Mouse (Mus musculus) layer of hippocampus, adult 18-20 months (tissue): ENCODE data around the gene Gp1bb. TPM values are rescaled to one million over a fixed set of nuclear protein-coding genes. Genes with fewer than 3 reads are reported as not detected.

Source experiments
- DNase-seq, 2 experiments: peaks; one replicate each; pipeline ENCODE4 v3.0.0; 2022; ENCODE audit warnings: low spot score in 2 of 2
- total RNA-seq, 2 experiments: library from RNA; stranded (reverse); gene quantifications; 2 replicates each; pipeline ENCODE4 v1.2.3; 2021

The Gp1bb gene
- total RNA-seq, 2 experiments from 2014 or later, result 0.97 TPM; not detected in 1

DNA sequence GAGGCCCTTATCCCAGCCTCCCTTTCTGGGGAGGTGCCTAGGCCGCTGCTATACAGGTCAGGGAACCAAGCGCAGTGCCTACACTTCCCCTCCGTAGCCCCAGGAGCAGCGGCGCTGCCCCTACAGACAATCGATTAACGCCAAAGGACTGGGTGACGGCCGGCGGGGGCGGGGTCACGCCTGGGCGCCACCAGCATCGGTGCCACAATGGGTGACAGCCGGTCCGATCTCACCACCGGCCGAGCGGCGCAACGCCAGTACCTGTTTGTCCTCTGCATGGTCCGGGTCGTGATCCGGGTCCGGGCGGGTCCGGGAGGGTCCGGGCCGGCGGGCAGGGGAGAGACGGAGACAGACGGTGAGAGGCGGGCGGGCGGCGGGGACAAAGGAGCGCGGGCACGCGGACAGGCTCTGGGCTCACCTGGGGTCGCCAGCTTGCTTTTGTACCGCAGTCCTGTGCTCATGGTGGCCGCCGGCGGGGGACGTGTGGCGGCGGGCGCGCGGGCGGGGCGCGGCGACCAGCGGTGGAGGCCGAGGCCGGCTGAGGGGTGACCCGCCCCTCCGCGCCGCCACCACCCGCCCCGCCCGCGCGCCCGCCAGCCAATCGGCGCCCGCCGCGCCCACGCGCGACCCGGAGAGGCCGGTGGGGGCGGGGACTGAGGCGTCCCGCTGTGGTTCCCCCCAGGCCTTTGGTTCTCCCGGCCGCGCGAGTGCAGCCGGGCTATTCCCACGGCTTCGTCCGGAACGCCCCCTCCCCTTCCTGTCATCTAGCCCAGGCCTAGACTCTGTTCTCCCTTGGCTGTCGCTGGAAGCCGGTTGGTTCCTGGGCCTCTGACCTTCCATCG, 7.4 kb upstream of the Gp1bb start, which contains the start of gene Sept5:
Gene Sept5, minus strand, starts transcription at position 565 of the 842 bp plus-strand sequence.
- DNase-seq, result peak in 1 of 2 experiments; percentile 66

DNA sequence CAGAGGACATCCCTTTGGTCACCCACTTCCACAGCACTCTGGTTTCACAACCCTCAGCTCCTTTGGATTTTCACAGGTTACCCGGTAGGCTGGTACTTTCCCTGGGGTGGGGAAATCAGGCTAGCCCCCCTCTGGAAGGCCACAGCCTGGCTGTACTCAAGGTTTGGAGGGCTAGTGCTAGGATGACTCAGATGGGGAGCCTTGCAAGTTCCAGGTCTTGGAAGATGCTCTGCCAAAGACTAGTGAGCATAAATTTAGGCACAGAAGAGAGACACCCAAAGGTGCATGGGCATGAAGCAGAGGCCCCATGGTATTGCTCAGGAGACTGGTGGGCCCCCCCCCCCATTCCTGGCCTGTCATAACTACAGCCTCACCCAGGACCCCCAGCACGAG, 6.7 kb upstream of the Gp1bb start:
- DNase-seq, result no peak

DNA sequence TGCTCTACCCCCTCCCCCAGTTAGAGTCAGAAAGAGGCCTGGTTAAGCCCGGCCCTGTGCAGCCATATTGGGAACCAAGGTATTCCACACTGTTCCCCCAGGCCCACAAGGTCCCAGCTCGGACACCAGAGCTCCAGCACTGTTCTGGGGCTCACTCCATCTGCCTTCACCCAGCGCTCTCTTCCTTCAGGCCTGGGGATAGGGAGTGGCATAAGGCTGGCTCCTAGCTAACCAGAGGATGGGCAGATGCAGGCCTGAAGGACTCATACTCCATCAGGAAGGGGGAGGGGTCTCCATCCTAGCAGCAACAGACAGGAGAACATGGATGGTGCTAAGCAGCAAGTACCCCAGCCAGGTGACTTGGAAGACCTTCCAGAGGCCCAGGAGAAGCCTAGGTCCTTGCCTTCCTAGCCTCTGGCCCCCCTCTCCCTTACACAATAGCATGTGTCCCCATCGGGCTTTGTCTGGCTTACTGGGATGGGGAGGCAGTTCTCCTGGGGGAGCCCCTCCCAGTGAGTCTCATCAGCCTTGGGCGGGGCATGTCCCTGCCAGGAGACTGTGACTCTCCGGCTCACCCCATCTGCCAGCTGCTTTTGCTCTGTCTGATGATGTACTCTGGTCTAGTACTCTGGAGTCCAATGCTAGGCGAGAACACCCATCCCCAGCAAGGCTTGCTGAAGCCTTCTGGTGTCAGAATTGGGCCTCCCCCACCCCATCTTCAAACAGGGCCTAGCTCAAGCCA, 6.2 kb upstream of the Gp1bb start:
- peak in 1 of 2 experiments; percentile 44 for DNase-seq

DNA sequence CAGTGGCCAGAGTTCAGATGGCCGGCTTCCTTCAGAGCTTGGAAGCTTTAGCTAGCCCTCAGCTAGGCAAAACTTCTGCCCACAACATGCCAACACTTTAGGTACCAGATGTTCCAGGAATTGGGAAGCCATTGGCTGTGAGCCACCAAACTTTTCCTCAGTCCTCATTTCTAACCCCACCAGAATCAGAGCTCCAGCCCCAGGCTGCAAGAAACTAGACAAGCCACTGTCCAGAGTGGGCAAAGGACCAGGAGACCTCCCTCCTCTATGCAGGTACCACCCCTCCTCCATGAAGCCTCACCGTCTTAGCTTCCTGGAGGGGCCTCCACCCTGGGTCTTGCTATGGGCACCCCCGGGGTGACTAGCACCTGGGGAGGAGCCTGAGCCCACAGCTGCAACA, 5.0 kb upstream of the Gp1bb start:
- peak in 1 of 2 experiments; percentile 21 for DNase-seq

DNA sequence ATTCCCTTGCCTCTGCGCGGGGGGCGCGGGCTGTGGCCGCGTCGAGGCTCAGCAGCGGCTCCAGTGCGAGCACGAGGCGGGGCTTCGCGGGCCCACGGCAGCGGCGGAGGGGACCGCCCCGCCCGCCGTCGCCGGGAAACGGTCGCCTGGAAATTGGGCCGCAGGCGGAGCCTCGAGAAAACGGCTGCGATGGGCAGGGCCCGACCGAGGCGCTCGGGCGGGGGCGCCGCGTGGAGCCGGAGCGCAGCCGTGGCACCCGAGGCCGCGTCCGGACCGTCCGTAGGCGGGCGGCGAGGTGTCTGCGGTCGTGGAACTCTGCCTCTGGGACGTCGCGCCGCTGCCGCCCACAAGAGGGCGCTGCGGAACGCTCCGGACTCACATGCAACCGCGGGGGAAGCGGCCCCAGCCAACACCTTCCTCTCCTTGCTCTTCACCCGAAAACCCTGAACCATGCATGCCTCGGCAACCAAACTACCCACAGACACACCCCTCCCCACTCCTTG, 4.2 kb upstream of the Gp1bb start, which contains the start of gene Gm49601:
Gene Gm49601, minus strand, starts transcription at position 52 of the 503 bp plus-strand sequence.
- peak; percentile 80 to 92 for DNase-seq

DNA sequence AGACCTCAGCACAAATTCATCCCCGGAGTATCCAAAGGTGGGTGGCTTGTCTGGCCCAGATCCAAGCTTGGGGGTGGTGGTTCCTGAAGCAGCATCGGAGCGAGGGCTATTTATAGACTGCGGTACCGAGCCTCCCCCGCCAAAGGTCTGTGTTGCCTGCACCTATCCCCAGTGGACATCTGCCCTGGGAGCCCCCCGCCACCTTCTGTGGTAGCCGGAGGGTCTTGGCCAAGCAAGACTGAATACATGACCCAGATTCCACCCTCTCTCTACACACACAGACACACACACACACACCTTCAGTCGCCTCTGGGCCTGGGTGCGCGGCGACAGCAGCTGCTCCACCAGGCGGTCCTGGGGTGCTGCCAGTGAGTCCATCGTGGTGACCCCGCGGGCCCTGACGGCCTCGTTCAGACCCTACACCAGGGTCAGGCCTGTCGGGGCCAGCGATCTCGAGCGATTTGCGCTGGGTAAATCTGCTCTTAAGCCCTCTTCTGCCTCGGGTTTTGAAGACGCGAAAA, 3.6 kb upstream of the Gp1bb start:
- peak in 1 of 2 experiments; percentile 81 for DNase-seq

DNA sequence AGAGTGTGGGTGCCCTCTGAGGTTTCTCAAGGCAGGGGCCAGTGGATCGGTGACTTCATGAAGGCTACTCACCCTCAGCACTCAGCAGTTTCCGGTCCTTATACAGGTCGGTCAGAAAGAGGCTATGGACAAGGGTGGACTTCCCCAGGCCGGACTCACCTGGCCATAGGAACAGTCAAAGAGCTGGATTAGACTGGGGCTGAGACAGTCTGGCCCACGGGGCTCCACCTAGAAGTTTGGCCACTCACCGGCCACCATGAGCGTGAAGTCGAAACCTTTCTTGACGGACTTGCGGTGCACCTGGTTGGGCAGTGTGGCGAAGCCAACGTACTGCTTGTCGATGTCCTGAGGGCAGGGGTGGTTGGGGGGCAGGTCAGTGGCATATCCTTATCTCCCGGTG, 2.9 kb upstream of the Gp1bb start:
- DNase-seq, result peak in 1 of 2 experiments; percentile 20

DNA sequence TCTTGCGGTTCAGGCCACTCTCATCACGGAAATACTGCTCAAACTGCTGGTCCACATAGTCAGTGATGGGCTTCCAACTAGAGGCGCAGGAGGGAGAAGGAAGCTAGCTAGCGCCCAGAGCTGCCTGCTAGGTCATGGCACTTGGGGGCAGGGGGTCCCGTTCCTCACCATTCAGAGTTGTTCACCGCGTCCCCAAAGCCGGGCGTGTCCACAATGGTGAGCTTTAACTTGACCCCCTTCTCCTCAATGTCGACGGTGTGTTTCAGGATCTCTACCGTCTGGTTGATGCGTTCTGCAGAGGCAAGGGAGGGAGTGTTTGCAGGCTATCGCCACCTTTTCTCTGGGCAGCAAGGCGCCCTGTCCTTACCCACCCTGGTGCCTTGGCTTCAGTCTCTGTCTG, 2.4 kb upstream of the Gp1bb start:
- no peak for DNase-seq

DNA sequence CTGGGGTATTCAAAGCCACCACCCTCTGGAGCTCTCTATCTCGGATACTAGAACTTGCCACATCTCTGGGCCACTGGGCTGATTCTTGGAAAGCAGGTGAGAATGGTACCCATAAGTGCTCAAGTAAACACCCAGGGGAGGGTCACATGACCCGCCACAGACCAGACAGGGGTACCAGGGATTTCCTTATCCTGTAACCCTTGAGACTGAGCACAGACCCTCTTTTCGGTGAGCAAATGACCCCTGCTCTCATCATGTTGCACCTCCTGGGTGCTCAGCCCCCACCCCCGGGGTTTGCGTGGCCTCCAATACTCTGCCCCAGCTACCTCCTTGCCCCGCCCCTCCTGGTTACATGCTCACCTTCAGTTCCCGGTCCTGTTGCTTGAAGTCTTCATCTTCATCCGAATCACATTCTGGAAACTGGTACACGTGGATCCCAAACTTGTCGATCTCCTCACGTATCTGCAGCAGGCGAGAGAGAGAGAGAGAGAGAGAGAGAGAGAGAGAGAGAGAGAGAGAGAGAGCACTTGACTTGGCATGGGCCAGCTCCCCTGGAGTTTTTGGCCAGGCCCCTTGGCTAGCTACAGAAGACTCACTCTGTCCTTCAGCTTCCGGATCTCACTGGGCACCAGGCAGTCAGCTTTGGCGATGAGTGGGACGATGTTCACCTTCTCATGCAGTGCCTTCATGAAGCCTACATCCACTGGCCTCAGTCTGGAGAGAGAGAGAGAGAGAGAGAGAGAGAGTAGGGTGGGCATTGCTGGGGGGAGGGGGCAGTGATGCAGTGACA, 1.7 kb upstream of the Gp1bb start:
- peak in 1 of 2 experiments; percentile 35 for DNase-seq

DNA sequence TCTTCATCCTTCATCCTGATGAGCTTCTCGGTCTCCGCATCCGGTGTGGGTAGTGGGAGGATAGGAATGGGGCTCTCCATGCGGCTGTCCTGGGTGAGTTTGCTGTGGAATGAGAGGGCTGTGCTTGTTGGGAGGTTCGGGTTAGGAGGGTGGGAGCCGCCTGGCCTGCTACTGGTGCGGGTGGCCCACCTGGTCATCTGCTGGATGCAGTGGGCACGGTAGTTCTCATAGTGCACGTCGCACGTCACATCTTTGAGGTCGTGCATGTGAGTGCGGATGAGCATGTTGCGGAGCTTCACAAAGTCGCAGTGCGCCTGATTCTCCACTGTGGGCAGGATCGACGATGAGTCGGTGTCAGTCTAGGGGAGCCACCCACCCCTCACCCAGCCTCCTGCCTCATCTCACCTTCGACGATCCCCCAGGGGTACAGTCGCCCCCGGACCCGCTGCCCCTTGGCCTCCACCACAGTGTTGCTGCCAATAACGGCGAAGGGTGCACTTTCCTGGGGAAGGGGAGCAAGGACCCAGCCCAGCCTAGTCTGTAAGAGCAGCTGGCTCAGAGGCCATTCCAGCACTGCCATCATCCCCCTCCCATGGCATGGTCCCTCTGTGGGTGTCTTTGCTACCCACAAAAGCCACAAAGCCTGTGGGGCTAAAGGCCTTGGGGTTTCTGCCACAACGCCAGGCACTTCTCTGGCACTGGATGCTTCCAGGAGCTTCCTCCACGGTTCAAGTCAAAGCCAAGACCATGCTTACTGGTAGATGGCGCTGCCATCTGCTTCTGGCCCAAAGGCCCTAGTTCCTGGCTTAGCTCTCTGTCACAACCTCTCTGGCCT, 930 bp upstream of the Gp1bb start:
- DNase-seq, result peak in 1 of 2 experiments; percentile 31

DNA sequence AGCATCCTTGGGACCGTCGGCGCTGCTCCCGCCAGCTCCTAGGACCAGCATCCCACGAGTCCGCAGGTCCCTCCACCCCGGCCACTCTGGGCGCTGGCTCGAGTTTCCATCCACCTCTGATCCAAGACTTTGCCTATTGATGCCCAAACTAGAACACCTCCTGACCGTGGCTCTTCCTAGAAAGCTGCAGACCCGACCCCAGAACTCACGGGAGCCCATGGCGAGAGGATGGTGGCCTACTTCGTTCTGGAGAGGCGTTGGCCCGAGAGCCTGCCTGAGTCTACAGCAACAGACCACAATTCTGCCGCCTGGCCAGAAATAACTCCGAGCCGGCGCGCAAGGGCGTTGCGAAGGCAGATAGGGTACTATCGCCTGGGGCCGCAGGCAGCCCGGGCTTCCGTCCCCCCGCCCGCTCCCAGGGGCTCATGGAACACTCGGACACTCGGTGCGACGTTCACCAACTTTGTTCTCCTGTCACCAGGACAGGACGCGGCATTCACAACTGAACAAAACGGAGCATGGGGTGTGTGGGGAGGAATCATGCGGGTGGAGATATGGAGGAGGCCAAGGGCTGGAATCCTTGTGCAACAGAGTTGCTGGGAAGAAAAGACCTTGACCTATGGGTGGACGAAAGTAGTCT, 721 bp downstream of the Gp1bb start:
- DNase-seq, result peak in 1 of 2 experiments; percentile 44

DNA sequence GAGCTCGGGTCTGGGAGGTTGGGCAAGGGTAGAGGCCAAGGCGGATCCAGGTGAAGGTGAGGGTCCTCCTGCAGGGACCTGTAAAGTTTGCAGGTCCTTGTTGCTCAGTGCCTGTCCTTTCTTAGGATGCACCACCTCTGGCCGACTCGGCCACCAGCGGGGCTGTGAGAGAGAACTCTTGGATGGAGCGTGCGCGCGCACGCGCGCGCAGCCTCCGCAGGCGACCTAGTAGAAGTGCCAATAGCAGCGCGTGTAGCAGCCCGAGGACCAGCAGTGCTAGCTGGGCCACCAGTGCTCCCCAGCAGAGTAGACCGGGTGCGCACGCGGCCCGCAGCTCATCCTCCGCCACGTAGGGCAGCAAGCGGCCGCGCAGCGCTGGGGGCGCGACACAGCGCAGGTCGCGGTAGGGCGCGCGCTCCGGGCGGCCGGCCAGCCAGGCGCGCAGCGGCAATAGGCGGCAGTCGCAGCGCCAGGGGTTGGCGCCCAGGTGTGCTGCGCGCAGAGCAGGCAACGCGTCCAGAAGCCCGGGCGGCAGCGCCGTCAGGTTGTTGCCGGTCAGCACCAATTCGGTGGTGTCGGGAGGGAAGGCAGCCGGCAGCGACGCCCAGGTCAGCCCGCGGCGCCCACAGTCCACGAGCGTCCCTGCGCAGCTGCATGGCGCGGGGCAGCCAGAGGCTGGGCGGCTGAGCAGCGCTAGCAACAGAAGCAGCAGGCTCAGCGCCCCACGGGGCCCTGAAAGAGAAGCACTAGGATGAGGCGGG, 1.4 kb downstream of the Gp1bb start:
- peak in 1 of 2 experiments; percentile 58 for DNase-seq

DNA sequence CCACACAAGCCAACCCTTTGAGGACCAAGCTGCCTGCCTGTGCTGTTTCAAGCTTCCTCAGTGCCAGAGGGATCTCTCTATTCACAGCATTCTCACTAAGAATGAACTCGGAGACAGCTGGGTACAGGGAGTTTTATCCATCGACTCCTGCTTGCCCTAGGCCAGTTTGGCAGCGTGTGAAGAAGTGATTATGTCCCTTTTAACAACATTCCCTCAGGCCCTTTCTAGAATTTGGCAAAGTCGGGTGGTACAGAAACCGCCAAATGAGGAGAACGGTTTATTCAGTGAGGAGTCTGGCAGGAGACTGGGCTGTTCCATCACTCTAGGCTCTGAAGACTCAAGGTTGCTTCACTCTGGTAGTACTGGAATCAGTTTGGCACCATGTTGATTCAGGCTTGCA, 2.0 kb downstream of the Gp1bb start:
- DNase-seq, result peak in 1 of 2 experiments; percentile 44

DNA sequence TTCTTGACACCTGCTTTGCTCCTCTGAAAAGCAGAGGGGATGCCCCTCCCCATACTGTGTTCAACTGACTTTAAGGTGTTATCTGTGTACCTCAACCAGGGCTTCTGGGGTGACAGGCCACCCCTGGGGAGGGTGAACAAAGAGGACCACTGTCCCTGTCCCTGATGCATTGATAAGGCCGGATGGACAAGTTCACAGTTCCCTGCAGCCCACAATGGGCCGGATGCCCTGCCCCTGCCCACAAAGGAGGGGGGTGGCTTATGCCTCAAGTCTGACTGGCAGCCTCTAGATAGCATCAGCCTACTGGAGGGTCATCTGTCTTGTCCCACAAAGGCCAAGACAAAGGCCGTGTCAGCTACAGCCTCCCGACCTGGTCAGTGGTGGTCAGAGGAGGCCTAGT, 3.1 kb downstream of the Gp1bb start:
- no peak for DNase-seq

DNA sequence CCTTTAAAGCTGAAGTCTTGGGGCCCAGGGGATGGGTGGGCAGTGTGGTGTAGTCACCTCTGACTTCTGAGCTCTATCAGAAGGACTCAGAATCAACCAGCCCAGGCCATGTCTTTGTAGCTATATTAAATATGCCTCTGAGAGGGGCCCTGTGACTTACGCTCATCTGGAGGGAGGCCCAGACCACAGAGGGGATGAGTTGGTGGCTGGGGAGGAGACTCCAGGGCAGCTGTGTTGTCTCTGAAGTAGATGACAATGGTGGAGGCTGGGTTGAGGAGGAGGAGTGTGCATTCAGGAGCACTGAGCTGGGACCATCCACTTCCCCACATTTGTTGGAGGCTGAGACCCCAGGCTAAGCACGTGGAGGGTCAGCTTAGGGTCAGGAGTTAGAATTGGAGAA, 3.9 kb downstream of the Gp1bb start:
- no peak for DNase-seq

DNA sequence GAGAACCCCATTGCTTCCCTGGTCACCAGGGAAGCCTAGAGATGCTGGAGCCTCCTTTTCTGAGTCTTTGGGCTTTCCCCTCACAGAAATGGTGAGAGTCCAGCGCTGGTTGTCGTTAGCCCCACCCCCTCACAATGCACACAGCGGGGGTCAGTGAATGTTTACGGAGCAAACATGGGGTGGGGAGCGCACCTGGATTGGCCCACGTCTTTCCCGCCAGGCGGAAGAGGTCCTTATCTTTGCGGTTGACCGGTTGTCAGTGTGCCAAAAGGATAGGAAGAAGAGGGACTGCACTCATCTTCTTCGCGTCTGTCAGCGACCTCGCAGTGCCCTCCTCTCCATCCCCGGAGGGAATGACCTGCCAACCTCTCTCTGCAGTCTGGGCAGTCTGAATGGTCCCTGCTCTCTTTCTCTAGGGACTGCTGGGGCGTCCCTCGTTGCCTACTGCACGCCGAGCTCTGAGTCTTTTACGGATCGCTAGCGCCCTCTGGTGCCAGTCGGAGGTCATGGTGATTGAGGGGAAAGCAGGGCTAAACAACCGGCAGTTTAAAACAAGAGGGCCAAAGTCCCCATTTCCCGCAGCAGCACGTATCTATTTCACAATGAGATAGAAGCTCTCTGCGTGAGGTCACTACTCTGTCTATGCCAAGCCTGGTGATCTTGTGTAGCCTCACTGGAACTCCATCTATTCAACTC, 4.7 kb downstream of the Gp1bb start:
- peak; percentile 83 to 96 for DNase-seq

DNA sequence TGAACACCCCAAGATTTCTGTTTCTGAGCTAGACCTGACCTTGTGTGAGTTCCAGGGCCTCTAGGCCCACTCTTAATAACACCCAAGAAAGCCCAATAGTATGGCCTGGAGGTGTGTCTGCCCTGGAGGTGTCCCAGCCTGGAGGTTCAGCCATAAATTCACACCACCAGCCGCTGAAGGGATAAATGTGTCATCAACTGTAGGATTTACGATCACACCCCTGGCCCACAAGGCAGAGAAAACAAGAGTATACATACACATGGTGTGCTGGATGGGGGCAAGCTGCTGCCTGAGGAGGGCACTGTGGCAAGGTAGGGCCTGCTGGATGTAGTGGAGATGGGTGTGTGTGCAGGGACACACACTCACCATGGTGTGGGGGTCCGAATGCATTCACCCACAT, 8.9 kb downstream of the Gp1bb start:
- DNase-seq, result no peak

DNA sequence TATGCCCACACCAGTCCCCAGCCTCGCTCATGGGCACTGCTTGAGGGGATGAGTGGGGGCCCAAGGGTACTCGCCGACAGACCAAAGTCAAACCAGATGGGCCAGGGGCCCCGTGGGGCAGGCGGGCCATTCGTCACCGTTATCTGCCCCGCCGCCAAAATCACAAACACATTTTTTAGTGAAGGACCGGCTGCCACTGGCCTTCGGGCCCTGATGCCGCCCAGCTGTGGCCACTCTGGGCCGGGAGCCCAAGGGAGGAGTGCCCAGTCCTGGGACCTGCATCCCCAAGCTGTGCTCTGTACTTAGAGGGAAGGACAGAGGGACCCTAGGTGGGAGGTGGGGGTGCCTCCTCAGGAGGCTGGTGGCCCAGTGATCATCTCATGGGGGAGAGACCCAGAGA, 10.5 kb downstream of the Gp1bb start:
- no peak for DNase-seq
